Mouse (Mus musculus) stomach, embryonic 16.5 days (tissue): Measurements from ENCODE around the gene Gm10428. TPM values are rescaled to one million over a fixed set of nuclear protein-coding genes. Genes with fewer than 3 reads are reported as not detected.
"Not testable (repeated sequence)": the region's sequence is repeated elsewhere in the genome, so short reads cannot be mapped to it uniquely, and the experiment has no call there.

ENCODE experiments used
- ATAC-seq: fragments of 200-750 bp; cut with Nextera tagmentation; 2 replicates; pipeline ENCODE4 v1.8.0; 2017; ENCODE audit warnings: moderate number of reproducible peaks, moderate TSS enrichment; ENCODE audit not compliant: insufficient read depth, low FRiP score
- H3K27ac ChIP-seq: fragments of 300-500 bp; sonication (generic); 2 replicates; pipeline ENCODE4 v1.5.1; 2014; ENCODE audit warnings: low read length
- H3K27me3 ChIP-seq: fragments of 300-500 bp; sonication (generic); 2 replicates; pipeline ENCODE4 v1.6.1; 2014; ENCODE audit warnings: low read length, control low read depth, mixed read lengths; ENCODE audit not compliant: control insufficient read depth, insufficient read depth
- H3K36me3 ChIP-seq: fragments of 300-500 bp; sonication (generic); 2 replicates; pipeline ENCODE4 v1.6.1; 2014; ENCODE audit warnings: low read length; ENCODE audit not compliant: control insufficient read depth, insufficient read depth
- H3K4me1 ChIP-seq: fragments of 300-500 bp; sonication (generic); 2 replicates; pipeline ENCODE4 v1.6.1; 2014; ENCODE audit warnings: low read length, control low read depth, mixed read lengths; ENCODE audit not compliant: control insufficient read depth, insufficient read depth
- H3K4me2 ChIP-seq: fragments of 300-500 bp; sonication (generic); 2 replicates; pipeline ENCODE4 v1.6.1; 2014; ENCODE audit warnings: low read depth, low read length, mixed read lengths
- H3K4me3 ChIP-seq: fragments of 300-500 bp; sonication (generic); replicated peaks from 2 replicates; pipeline ENCODE4 v1.5.1; 2014; ENCODE audit warnings: mild to moderate bottlenecking, low read length
- H3K9ac ChIP-seq: fragments of 300-500 bp; sonication (generic); 2 replicates; pipeline ENCODE4 v1.6.1; 2014; ENCODE audit warnings: low read length
- H3K9me3 ChIP-seq: fragments of 300-500 bp; sonication (generic); replicated peaks from 2 replicates; pipeline ENCODE4 v1.6.1; 2016; ENCODE audit warnings: low read length, control low read depth; ENCODE audit not compliant: control insufficient read depth
- WGBS: fragments of 180-500 bp; shearing (Covaris S2); extraction: QIAGEN DNeasy Blood & Tissue Kit; methylation state at CpG from one replicate; pipeline ENCODE4 v1.1.7; 2014; 5-methylcytosine and 5-hydroxymethylcytosine counted together
- polyA plus RNA-seq: library from polyadenylated mRNA; unstranded; fragments of >200 nt; fragmentation: Nextera tagmentation; extraction: Ambion mirVana; gene quantifications from 2 replicates; pipeline ENCODE4 v1.2.1, GENCODE M21; 2015

Gene Gm10428
- polyA plus RNA-seq, 1 experiment from 2014 or later = not detected

DNA sequence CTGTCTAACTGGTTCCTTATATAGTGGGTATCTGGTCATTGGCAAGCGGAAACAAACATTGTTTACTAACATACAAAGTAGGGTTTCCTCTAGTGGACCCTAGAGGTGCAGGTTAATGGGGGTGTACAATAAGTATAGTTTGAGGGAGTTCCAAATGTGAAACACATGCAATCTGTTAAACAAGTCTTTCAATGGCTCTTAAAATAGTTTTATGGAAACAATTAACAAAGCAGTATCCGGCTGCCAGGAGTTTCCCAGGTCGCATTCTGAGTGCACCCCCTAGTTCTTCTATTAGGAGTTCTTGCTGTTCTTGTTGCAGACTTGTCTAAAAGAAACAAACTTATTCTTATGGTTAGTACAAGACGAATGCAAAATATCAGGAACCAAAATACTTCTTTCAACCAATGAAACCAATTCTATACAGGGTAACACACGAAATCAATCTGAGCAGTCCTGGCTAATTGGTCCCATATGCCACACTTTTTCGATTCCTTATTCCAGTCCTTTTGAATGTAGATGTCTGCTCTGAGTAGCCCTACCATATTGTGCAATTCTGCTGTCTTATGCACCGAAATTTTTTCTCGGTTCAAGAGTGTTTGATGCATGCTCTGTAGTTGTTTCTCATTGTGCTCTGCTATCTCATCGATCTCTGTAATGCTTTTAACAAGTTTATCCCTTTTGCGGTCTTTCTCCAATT is 10.5 kb upstream of the Gm10428 start:
- no peaks in the 10 kb centered on the region for H3K36me3 ChIP-seq
- no peak overlapping the region for H3K27ac ChIP-seq
- 77% methylated on average over 10 of the region's 10 CpGs for WGBS
- H3K4me1 ChIP-seq = 0 out of 2 replicates have a peak, but pooled peaks cover 3% of the 10 kb centered on the region
- peaks cover 3% of the 10 kb centered on the region; the same call in 1 of the 2 replicates for H3K27me3 ChIP-seq
- H3K9ac ChIP-seq = no peak overlapping the region
- H3K4me2 ChIP-seq = no peak overlapping the region
- no peaks in the 10 kb centered on the region for H3K9me3 ChIP-seq
- ATAC-seq = no peak
- H3K4me3 ChIP-seq = no peak overlapping the region

DNA sequence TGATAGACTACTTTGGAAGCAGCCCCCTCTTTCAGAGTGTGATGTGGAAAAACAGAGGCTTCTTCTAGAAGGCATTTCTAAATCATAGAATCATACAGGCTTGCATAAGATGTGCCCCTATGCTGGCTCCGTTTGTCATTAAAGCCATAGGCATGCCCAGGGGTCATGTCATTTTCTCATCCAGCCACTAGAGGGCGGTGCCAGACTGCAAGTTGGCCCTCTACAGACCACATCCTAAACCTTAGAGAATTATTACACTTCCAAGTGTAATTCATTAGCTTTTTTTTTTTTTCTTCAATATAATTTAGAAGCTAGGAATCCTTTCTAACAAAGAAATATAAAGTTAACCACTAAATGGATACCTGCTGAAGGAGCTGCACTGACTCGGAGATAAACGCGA is 8.8 kb upstream of the Gm10428 start:
- no peak overlapping the region for H3K4me3 ChIP-seq
- 0 out of 2 replicates have a peak, but pooled peaks cover 3% of the 10 kb centered on the region for H3K4me1 ChIP-seq
- no peak overlapping the region for H3K4me2 ChIP-seq
- peaks cover 3% of the 10 kb centered on the region; the same call in 1 of the 2 replicates for H3K27me3 ChIP-seq
- H3K9ac ChIP-seq = no peak overlapping the region
- no peak for ATAC-seq
- no peaks in the 10 kb centered on the region for H3K9me3 ChIP-seq
- no peak overlapping the region for H3K27ac ChIP-seq
- H3K36me3 ChIP-seq = no peaks in the 10 kb centered on the region
- 45% methylated on average over 5 of the region's 5 CpGs for WGBS

DNA sequence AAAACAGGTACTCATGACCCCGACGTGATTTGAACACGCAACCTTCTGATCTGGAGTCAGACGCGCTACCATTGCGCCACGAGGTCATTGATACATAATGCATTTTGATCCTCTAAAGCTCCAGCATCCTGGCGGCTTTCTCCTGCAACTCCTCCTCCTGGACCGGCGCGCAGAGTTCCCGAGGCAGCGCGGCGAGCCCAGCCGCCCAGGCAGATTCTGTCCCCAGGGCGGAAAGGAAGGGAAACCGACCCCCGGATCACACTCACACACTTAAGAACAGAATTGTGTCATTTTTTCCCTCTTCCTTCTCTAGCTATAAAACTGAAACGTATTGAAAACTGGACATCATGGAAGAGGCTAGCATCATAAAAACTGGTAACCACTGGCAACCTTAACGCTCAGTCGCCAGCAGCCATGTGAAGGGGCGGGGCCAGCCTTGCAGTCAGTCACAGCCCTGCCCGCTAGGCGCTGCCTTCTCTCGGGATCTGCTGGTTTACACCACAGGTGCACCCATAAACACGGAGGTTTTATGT is 6.8 kb upstream of the Gm10428 start:
- H3K9ac ChIP-seq = peak overlapping the region; percentile 56
- peak overlapping the region; percentile 70 for H3K4me2 ChIP-seq
- no peak overlapping the region for H3K27ac ChIP-seq
- H3K4me3 ChIP-seq = peak overlapping the region; percentile 46
- no peaks in the 10 kb centered on the region for H3K36me3 ChIP-seq
- H3K9me3 ChIP-seq = no peaks in the 10 kb centered on the region
- ATAC-seq = no peak; the same call in 1 of the 2 replicates
- 3% methylated on average over 27 of the region's 27 CpGs for WGBS
- H3K4me1 ChIP-seq = 0 out of 2 replicates have a peak, but pooled peaks cover 3% of the 10 kb centered on the region
- peaks cover 3% of the 10 kb centered on the region; the same call in 1 of the 2 replicates for H3K27me3 ChIP-seq

DNA sequence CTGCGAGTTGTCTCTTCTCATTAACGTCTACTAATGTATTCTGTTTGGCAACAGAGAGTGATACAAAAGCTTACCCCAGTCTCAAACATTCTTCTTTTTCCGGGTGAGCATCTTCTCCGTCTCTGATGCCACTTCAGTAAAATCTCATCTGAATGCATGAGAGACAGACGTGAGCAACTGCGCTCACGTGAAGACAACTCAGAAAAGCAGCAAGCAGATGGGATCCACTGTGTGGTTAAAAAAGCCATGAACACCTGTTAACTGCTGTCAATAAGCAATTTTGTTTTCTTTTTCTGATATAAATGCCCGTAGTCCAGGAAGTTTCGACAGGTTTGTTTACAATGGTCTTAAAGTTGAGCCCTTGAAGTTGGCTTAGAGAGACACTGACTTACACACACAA is 5.7 kb upstream of the Gm10428 start:
- 60% methylated on average over 9 of the region's 9 CpGs for WGBS
- Histone ChIP-seq H3K4me1 (0 out of 2 replicates have a peak, but pooled peaks cover 3% of the 10 kb centered on the region), H3K4me2 (no peak overlapping the region)

DNA sequence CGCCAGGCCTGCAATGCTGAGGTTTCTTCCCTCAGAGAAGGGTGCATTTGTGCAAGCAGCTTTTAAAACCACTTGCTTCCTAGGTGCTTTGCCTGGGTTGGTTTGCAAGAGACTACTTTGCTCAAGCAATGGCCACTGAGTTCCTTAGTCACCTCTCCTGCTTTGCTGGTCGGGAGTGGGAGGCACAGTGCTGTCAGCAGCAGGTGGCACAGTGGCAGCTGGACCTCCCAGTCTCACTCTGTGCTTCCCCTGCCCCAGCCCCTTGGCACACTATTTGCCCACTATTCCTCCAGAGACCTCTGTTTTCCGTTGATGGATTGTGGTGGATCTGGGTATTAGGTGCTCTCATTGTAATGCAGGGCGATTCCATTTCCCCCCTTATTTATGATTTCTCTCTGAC is 4.8 kb upstream of the Gm10428 start:
- H3K36me3 ChIP-seq = no peaks in the 10 kb centered on the region
- H3K9ac ChIP-seq = no peak overlapping the region
- H3K4me1 ChIP-seq = 0 out of 2 replicates have a peak, but pooled peaks cover 3% of the 10 kb centered on the region
- no peak for ATAC-seq
- 80% methylated on average over 4 of the region's 4 CpGs for WGBS
- H3K9me3 ChIP-seq = no peaks in the 10 kb centered on the region
- peaks cover 3% of the 10 kb centered on the region; the same call in 1 of the 2 replicates for H3K27me3 ChIP-seq
- no peak overlapping the region for H3K4me2 ChIP-seq
- H3K27ac ChIP-seq = no peak overlapping the region
- no peak overlapping the region for H3K4me3 ChIP-seq

More for the DNA sequence above, 5.7 kb upstream of the Gm10428 start:
- Histone ChIP-seq H3K9ac (no peak overlapping the region), H3K9me3 (no peaks in the 10 kb centered on the region), H3K36me3 (no peaks in the 10 kb centered on the region), H3K27me3 (peaks cover 3% of the 10 kb centered on the region; the same call in 1 of the 2 replicates), H3K4me3 (no peak overlapping the region), H3K27ac (no peak overlapping the region)
- ATAC-seq = no peak

DNA sequence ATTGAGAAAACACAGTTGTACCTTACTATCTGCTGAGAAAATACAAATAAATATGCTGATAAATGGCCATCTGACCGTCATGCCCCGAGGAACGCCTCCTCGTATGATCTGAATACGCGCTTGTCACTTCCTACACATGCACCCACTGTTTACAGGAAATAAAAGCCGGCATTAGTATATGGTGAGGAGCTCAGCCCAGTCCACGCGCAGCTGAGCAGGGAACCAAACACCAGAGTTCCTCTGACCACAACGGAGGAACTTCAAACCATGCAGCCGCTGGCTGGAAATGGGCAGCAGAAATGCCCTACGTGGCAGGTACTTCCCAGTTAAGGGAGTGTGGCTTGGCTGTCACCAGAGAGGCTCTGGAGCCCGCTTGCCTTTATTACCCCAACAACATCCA is 3.5 kb upstream of the Gm10428 start:
- not testable (repeated sequence) for H3K27ac ChIP-seq, ATAC-seq, H3K9me3 ChIP-seq, H3K36me3 ChIP-seq, H3K4me1 ChIP-seq, H3K4me2 ChIP-seq, H3K9ac ChIP-seq, H3K27me3 ChIP-seq, H3K4me3 ChIP-seq
- 79% methylated on average over 13 of the region's 13 CpGs for WGBS

DNA sequence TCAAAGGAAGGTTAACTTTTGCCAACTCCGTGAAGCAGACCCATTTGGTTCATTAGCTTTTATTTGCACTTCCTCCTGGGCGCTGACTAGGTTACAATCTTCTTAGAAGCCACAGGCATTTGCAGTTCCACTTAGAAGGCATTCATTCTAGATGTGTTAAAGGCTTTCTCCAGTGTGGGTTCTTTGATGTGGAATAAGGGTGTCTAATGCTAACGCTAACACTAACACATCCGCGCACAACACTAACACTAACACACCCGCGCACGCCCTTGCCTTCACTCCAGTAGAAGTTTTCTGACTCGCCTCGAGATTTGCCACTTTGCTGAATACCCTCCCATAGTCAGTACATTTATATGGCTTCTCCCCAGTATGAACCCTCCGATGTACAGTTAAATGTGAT is 709 bp upstream of the Gm10428 start:
- Histone ChIP-seq H3K36me3 (no peaks in the 10 kb centered on the region), H3K9ac (no peak overlapping the region), H3K27me3 (peaks cover 1% of the 10 kb centered on the region; the same call in 1 of the 2 replicates), H3K9me3 (no peaks in the 10 kb centered on the region), H3K4me3 (no peak overlapping the region), H3K4me2 (no peak overlapping the region), H3K27ac (no peak overlapping the region), H3K4me1 (no peaks in the 10 kb centered on the region)
- ATAC-seq = no peak
- WGBS = 52% methylated on average over 11 of the region's 11 CpGs

DNA sequence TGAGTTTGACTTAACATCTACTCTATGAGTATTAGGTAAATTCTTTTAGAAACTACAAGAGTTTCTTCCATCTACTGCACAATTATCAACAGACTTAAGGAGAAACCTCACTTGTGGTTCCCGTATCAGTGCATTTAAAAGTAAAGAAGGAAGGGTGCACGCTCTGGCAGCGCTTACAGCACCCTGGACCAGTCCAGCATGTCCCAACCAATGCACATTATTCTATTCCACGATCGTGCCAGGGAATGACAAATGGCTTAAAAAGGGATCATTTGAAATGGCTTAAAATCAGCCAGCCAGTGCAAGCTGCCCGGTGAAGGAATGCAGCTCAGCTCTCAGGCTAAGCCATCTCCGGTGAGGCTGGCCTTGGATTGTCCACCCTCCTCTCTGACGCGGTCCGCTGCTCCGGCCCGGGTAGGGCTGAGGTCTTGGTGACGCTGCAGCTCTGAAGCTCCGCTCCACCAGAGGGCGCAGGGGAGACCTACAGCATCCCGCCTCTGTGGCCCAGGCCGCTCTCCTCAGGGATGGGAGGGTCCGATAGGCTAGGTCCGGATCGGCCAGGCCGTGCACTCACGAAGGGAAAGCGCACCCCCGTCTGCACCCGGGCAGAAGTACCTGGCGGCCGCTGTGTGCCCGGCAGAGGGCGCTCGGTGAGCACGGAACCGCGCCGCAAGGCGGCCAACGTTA is 3.7 kb downstream of the Gm10428 start:
- peak; percentile 100 for ATAC-seq
- Histone ChIP-seq H3K4me2 (peak overlapping the region; percentile 53), H3K4me3 (peak overlapping the region; percentile 34), H3K27me3 (no peaks in the 10 kb centered on the region), H3K9me3 (no peaks in the 10 kb centered on the region), H3K9ac (peak overlapping the region; percentile 49), H3K36me3 (no peaks in the 10 kb centered on the region), H3K4me1 (no peaks in the 10 kb centered on the region), H3K27ac (no peak overlapping the region)
- 6% methylated on average over 36 of the region's 36 CpGs for WGBS

DNA sequence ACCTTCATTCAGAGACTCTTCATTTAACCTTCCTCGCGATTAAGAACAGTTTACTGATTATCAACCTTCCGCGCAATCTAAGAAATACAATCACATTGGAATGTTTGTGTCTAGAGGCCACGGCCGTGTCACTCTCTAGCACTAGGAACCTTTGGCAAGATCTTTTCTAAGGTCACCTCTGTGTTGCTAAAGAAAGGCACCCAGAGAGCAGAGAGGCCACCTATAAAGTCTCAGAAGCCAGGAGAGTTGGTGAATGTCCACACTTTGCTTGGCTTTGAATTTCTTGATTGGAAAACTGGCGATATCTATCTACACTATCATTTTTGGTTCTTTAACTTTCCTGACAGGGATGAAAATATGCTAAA is 4.2 kb downstream of the Gm10428 start:
- Histone ChIP-seq H3K4me3 (peak overlapping the region; percentile 34), H3K4me2 (peak overlapping the region; percentile 53), H3K36me3 (no peaks in the 10 kb centered on the region), H3K27me3 (no peaks in the 10 kb centered on the region), H3K27ac (no peak overlapping the region), H3K4me1 (no peaks in the 10 kb centered on the region), H3K9me3 (no peaks in the 10 kb centered on the region), H3K9ac (peak overlapping the region; percentile 49)
- 0 out of 2 replicates have a peak, but pooled peaks have one; percentile 8 for ATAC-seq
- WGBS = 3% methylated on average over 7 of the region's 7 CpGs
